Mouse (Mus musculus) kidney, embryonic 16.5 days (tissue): ENCODE results near the gene Parp6. TPM values are rescaled to one million over a fixed set of nuclear protein-coding genes. Genes with fewer than 3 reads are reported as not detected.

Source experiments
- ATAC-seq: fragments of 200-750 bp; cut with Nextera tagmentation; 2 replicates; pipeline ENCODE4 v1.8.0; 2017; ENCODE audit warnings: moderate TSS enrichment; ENCODE audit not compliant: low FRiP score, low TSS enrichment
- H3K27ac ChIP-seq: fragments of 300-500 bp; sonication (generic); 2 replicates; pipeline ENCODE4 v1.5.1; 2014; ENCODE audit warnings: low read length
- H3K27me3 ChIP-seq: fragments of 300-500 bp; sonication (generic); 2 replicates; pipeline ENCODE4 v1.6.1; 2014; ENCODE audit warnings: low read length, control low read depth, mixed read lengths; ENCODE audit not compliant: insufficient read depth
- H3K36me3 ChIP-seq: fragments of 300-500 bp; sonication (generic); 2 replicates; pipeline ENCODE4 v1.6.1; 2014; ENCODE audit warnings: low read length, control low read depth, mixed read lengths; ENCODE audit not compliant: insufficient read depth
- H3K4me1 ChIP-seq: fragments of 300-500 bp; sonication (generic); 2 replicates; pipeline ENCODE4 v1.6.1; 2014; ENCODE audit warnings: low read length, control low read depth, mixed read lengths; ENCODE audit not compliant: insufficient read depth
- H3K4me2 ChIP-seq: fragments of 300-500 bp; sonication (generic); replicated peaks from 2 replicates; pipeline ENCODE4 v1.6.1; 2014; ENCODE audit warnings: low read depth, low read length
- H3K4me3 ChIP-seq: fragments of 300-500 bp; sonication (generic); 2 replicates; pipeline ENCODE4 v1.5.1; 2014; ENCODE audit warnings: mild to moderate bottlenecking, low read length
- H3K9ac ChIP-seq: fragments of 300-500 bp; sonication (generic); replicated peaks from 2 replicates; pipeline ENCODE4 v1.6.1; 2014; ENCODE audit warnings: low read length
- H3K9me3 ChIP-seq: fragments of 300-500 bp; sonication (generic); 2 replicates; pipeline ENCODE4 v1.6.1; 2016; ENCODE audit warnings: low read length, control low read depth
- WGBS: fragments of 180-500 bp; shearing (Covaris S2); extraction: QIAGEN DNeasy Blood & Tissue Kit; methylation state at CpG from one replicate; pipeline ENCODE4 v1.1.7; 2014; 5-methylcytosine and 5-hydroxymethylcytosine counted together
- polyA plus RNA-seq: library from polyadenylated mRNA; unstranded; fragments of >200 nt; fragmentation: Nextera tagmentation; extraction: Ambion mirVana; gene quantifications from 2 replicates; pipeline ENCODE4 v1.2.1, GENCODE M21; 2015

Gene Parp6
- polyA plus RNA-seq, 1 experiment from 2014 or later = 23.6 TPM

GRCm38 (mm10) chr9:59663957-59664356 lies 46.9 kb downstream of the Parp6 start:
- Histone ChIP-seq H3K4me1 (peaks cover 43% of the 10 kb centered on the region), H3K36me3 (peaks cover 52% of the 10 kb centered on the region), H3K9ac (no peak overlapping the region), H3K27ac (no peak overlapping the region), H3K4me3 (no peak overlapping the region), H3K9me3 (no peaks in the 10 kb centered on the region), H3K27me3 (no peaks in the 10 kb centered on the region), H3K4me2 (no peak overlapping the region)
- ATAC-seq = peak; percentile 16; the same call in 1 of the 2 replicates
- 40% methylated on average over 3 of the region's 3 CpGs for WGBS

- Histone ChIP-seq H3K4me3 (no peak overlapping the region), H3K9me3 (no peaks in the 10 kb centered on the region), H3K4me2 (no peak overlapping the region), H3K27ac (no peak overlapping the region), H3K4me1 (peaks cover 35% of the 10 kb centered on the region), H3K36me3 (peaks cover 54% of the 10 kb centered on the region), H3K27me3 (no peaks in the 10 kb centered on the region), H3K9ac (no peak overlapping the region)
- WGBS = 65% methylated on average over 4 of the region's 4 CpGs
- ATAC-seq = peak; percentile 18; the same call in 1 of the 2 replicates
Observed at GRCm38 (mm10) chr9:59664664-59665256, 47.7 kb downstream of the Parp6 start.

- Histone ChIP-seq H3K4me3 (no peak overlapping the region), H3K27me3 (no peaks in the 10 kb centered on the region), H3K9ac (no peak overlapping the region), H3K27ac (no peak overlapping the region), H3K36me3 (peaks cover 62% of the 10 kb centered on the region), H3K9me3 (no peaks in the 10 kb centered on the region), H3K4me2 (no peak overlapping the region), H3K4me1 (peaks cover 22% of the 10 kb centered on the region)
- 93% methylated on average over 8 of the region's 8 CpGs for WGBS
- no peak for ATAC-seq
Observed at GRCm38 (mm10) chr9:59666016-59666415, 48.9 kb downstream of the Parp6 start.

DNA sequence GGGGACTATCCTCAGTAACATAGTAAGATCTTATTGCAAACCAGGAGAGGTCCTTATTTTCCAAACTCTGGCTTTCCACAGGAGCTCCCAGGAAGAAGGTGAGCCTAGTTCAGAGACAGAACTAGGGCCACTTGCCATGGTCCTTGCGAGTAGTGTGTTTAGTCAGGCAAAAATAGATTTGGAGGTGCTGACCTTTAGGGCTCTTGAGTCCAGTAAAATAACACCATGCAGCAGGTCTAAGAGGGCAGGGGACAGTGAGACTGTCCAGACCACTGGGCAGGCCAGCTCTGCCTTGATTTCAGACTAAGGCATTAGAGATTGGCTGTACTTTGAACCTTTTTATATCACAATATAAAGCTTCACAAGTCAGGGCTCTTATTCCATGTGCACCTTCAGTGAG lies 49.7 kb downstream of the Parp6 start:
- 73% methylated on average over 1 of the region's 1 CpGs for WGBS
- Histone ChIP-seq H3K36me3 (peaks cover 64% of the 10 kb centered on the region), H3K4me2 (no peak overlapping the region), H3K9ac (no peak overlapping the region), H3K9me3 (no peaks in the 10 kb centered on the region), H3K4me3 (no peak overlapping the region), H3K27me3 (no peaks in the 10 kb centered on the region), H3K4me1 (peaks cover 14% of the 10 kb centered on the region), H3K27ac (no peak overlapping the region)
- ATAC-seq = no peak

- Histone ChIP-seq H3K4me2 (no peak overlapping the region), H3K27me3 (no peaks in the 10 kb centered on the region), H3K4me1 (peaks cover 12% of the 10 kb centered on the region), H3K9ac (no peak overlapping the region), H3K36me3 (peaks cover 69% of the 10 kb centered on the region), H3K9me3 (no peaks in the 10 kb centered on the region), H3K4me3 (no peak overlapping the region), H3K27ac (no peak overlapping the region)
- WGBS = 83% methylated on average over 4 of the region's 4 CpGs
- ATAC-seq = no peak
Observed at GRCm38 (mm10) chr9:59667250-59667649, 50.2 kb downstream of the Parp6 start.

DNA sequence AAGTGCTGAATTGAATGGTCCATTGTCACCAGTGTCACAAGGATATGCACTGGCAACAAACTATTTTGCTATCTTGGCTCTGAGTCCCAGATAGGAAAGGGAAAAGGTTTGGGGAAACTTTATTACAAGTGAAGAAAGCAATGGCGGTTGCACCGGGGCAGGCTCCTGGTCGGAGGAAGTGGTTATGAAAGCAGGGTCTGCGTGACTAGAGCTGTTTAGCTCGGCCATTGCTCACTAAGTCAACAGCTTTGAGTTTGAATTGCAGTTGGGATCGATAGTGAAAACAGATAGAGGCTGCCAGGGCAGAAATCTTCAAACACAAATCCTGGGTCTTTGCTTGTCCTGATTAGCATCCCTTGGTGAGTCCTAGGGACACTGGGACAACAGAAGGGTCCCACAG lies 50.8 kb downstream of the Parp6 start:
- Histone ChIP-seq H3K27me3 (no peaks in the 10 kb centered on the region), H3K4me2 (no peak overlapping the region), H3K4me3 (no peak overlapping the region), H3K27ac (no peak overlapping the region), H3K9ac (no peak overlapping the region), H3K4me1 (peaks cover 11% of the 10 kb centered on the region), H3K36me3 (peaks cover 73% of the 10 kb centered on the region), H3K9me3 (no peaks in the 10 kb centered on the region)
- no peak for ATAC-seq
- 85% methylated on average over 6 of the region's 6 CpGs for WGBS

DNA sequence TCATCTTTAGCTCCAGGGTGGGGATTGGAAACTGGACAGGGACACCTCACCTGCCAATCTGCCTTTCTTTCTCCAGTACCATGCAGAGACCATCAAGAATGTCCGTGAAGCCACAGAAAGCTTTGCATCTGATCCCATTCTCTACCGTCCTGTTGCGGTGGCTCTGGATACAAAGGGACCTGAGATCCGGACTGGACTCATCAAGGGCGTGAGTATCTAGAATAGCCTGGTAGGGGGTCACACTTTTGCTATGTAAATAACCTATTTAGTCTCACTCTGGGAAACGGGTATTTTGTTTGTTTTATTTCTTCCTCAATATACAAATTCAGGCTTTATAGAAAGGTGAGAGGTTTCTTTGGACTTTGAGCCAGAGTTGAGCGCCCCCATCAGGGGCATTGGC lies 51.4 kb downstream of the Parp6 start:
- H3K27me3 ChIP-seq = no peaks in the 10 kb centered on the region
- H3K4me1 ChIP-seq = peaks cover 8% of the 10 kb centered on the region
- H3K9me3 ChIP-seq = no peaks in the 10 kb centered on the region
- no peak overlapping the region for H3K27ac ChIP-seq
- H3K9ac ChIP-seq = no peak overlapping the region
- H3K4me2 ChIP-seq = no peak overlapping the region
- H3K4me3 ChIP-seq = no peak overlapping the region
- 86% methylated on average over 7 of the region's 7 CpGs for WGBS
- peaks cover 75% of the 10 kb centered on the region for H3K36me3 ChIP-seq
- no peak for ATAC-seq

GRCm38 (mm10) chr9:59669172-59669571 lies 52.1 kb downstream of the Parp6 start:
- no peak overlapping the region for H3K27ac ChIP-seq
- no peak for ATAC-seq
- H3K27me3 ChIP-seq = no peaks in the 10 kb centered on the region
- no peak overlapping the region for H3K4me2 ChIP-seq
- H3K9me3 ChIP-seq = no peaks in the 10 kb centered on the region
- H3K4me1 ChIP-seq = peaks cover 1% of the 10 kb centered on the region; the same call in 1 of the 2 replicates
- H3K9ac ChIP-seq = no peak overlapping the region
- H3K4me3 ChIP-seq = no peak overlapping the region
- peaks cover 80% of the 10 kb centered on the region for H3K36me3 ChIP-seq
- 86% methylated on average over 4 of the region's 4 CpGs for WGBS

- Histone ChIP-seq H3K36me3 (peaks cover 92% of the 10 kb centered on the region), H3K27ac (no peak overlapping the region), H3K4me2 (no peak overlapping the region), H3K4me3 (no peak overlapping the region), H3K4me1 (no peaks in the 10 kb centered on the region), H3K27me3 (no peaks in the 10 kb centered on the region), H3K9ac (no peak overlapping the region), H3K9me3 (no peaks in the 10 kb centered on the region)
- WGBS = 85% methylated on average over 12 of the region's 12 CpGs
- ATAC-seq = no peak
Observed at GRCm38 (mm10) chr9:59672195-59672894, 55.3 kb downstream of the Parp6 start.

- no peaks in the 10 kb centered on the region for H3K4me1 ChIP-seq
- no peak overlapping the region for H3K27ac ChIP-seq
Observed at GRCm38 (mm10) chr9:59673427-59673826, 56.3 kb downstream of the Parp6 start.

More at GRCm38 (mm10) chr9:59673427-59673826, 56.3 kb downstream of the Parp6 start:
- H3K9me3 ChIP-seq = no peaks in the 10 kb centered on the region
- H3K27me3 ChIP-seq = no peaks in the 10 kb centered on the region
- H3K4me2 ChIP-seq = no peak overlapping the region
- 53% methylated on average over 2 of the region's 2 CpGs for WGBS
- ATAC-seq = no peak
- H3K36me3 ChIP-seq = peaks cover 93% of the 10 kb centered on the region
- no peak overlapping the region for H3K9ac ChIP-seq
- no peak overlapping the region for H3K4me3 ChIP-seq
